In the genomic region with DNA sequence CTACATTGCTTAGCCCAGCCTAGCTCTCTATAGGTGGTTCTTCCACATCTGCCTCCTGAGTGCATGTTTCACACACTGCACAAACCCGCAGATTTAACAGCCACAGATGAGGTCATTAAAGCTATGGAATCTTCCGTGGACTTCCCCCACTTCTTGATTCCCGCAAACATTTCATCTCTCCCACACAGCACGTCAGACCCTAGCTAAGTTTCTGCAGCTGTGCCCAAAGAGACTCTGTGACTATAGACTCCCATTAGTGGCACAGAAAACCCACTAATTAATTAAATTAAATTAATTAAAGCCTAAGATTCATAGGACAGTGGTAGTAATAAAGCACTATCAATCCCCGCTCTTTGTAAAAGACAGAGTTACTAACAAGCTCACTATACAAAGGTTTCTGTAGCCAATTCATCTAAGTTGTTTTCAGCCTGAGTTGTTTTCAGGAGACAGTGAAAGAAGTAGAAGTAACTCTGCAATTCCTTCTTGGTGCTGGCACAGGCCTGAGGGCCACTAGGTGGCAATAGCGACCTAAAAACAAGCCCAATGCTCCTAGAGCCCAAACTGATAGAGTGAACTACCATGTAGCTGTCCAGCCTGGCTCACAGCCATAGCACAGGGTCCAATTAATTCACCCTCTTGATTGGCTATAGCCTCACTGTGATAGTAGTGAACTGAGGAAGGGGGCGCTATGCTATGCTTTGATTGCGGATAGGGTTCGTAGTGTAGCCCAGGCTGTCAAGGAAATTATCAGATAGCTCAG, we compare ENCODE assay signal across 9 mouse cellular contexts. TPM values are rescaled to one million over a fixed set of nuclear protein-coding genes. Genes with fewer than 3 reads are reported as not detected.
DNase-seq lines count a peak whose midpoint lies in the region; TF ChIP-seq lines count a peak whose summit lies in the region.
"Had no signal": no experiment of that assay in that cellular context is flagged by ENCODE, and none has a peak within 500 bp of the region (broad histone marks: within the 10 kb centered on the region; RNA-seq: fewer than 3 reads in every experiment).

No protein-coding gene starts in this region.

- H3K4me1 ChIP-seq in ES-Bruce4 (ENCODE audit: control insufficient read depth, insufficient read depth, low read length): no peaks in the 10 kb centered on the region
- no peaks in the 10 kb centered on the region for H3K4me1 ChIP-seq in hindbrain, embryonic 10.5 days (replicated peaks)

- no peaks in the 10 kb centered on the region for H3K9me3 ChIP-seq in ES-Bruce4 (replicated peaks; ENCODE audit: control insufficient read depth, insufficient read depth, low read length, poor library complexity, severe bottlenecking)
- H3K9me3 ChIP-seq in hindbrain, embryonic 10.5 days: no peaks in the 10 kb centered on the region
- H3K9me3 ChIP-seq: heart, embryonic 13.5 days had no signal

- no peak overlapping the region for H3K4me3 ChIP-seq in ES-Bruce4 (ENCODE audit: low read depth, low read length)
- H3K4me3 ChIP-seq in hindbrain, embryonic 10.5 days: no peak overlapping the region
- H3K4me3 ChIP-seq: heart, embryonic 13.5 days had no signal

- H3K9ac ChIP-seq in ES-Bruce4 (ENCODE audit: low read depth, poor library complexity, severe bottlenecking): no peak overlapping the region
- H3K9ac ChIP-seq: heart, embryonic 13.5 days had no signal

- H3K27me3 ChIP-seq in ES-Bruce4 (ENCODE audit: control insufficient read depth, insufficient read depth, low read length, poor library complexity, severe bottlenecking): no peaks in the 10 kb centered on the region
- H3K27me3 ChIP-seq in hindbrain, embryonic 10.5 days (ENCODE audit: insufficient read depth, poor library complexity, severe bottlenecking): no peaks in the 10 kb centered on the region
- H3K27me3 ChIP-seq: heart, embryonic 13.5 days had no signal

- 57% methylated on average over 9 of the region's 9 CpGs for WGBS in hindbrain, embryonic 10.5 days

- no peak for TF ChIP-seq EP300 in ES-Bruce4 (IDR thresholded peaks at IDR 0.05; ENCODE audit: insufficient read depth, low read depth, low read length)

- TF ChIP-seq POLR2A in ES-Bruce4 (IDR thresholded peaks at IDR 0.05; ENCODE audit: insufficient read depth, low read length): no peak

- no peak overlapping the region for H3K27ac ChIP-seq in ES-Bruce4 (ENCODE audit: insufficient read depth, low read length)
- no peak overlapping the region for H3K27ac ChIP-seq in hindbrain, embryonic 10.5 days
- H3K27ac ChIP-seq: heart, embryonic 13.5 days had no signal

- no peaks in the 10 kb centered on the region for H3K36me3 ChIP-seq in ES-Bruce4 (ENCODE audit: control insufficient read depth, insufficient read depth, low read length, poor library complexity, severe bottlenecking)
- no peaks in the 10 kb centered on the region for H3K36me3 ChIP-seq in hindbrain, embryonic 10.5 days
- H3K36me3 ChIP-seq: heart, embryonic 13.5 days had no signal

- peak; percentile 16 to 32 for DNase-seq in cerebellum, adult 18-20 months
- peak; percentile 81 for DNase-seq in forelimb bud, embryonic 11.5 days (ENCODE audit: low read depth, low spot score)
- peak; percentile 75 for DNase-seq in hindbrain, embryonic 10.5 days (ENCODE audit: low spot score)
- DNase-seq in layer of hippocampus, adult 9-10 months (ENCODE audit: low spot score): peak; percentile 66
- peak; percentile 91 for DNase-seq in lung, postnatal 10 days
- peak; percentile 11 for DNase-seq in retina, adult 2 months (ENCODE audit: low read depth, low spot score)
- peak; percentile 76 for DNase-seq in thymus, postnatal 25 days

- peak; percentile 77 for TF ChIP-seq CTCF in ES-Bruce4 (IDR thresholded peaks at IDR 0.05; ENCODE audit: low read depth, low read length)

RNA-seq across cellular contexts. Expression of a gene that starts 54.0 kb away (rescaled TPM):
- polyA plus RNA-seq in ES-Bruce4 (2011; ENCODE audit: insufficient read depth, insufficient read length, low read depth, missing spikeins): 2.0 TPM in 2 replicates
- polyA plus RNA-seq in hindbrain, embryonic 10.5 days (2016; fragmentation: Nextera tagmentation; extraction: Ambion mirVana): 12.1 and 12.8 TPM in 2 replicates

Comparison
In these comparisons a context has a peak if more than half of its experiments do, and no peak if none do; other contexts are left out.
1. DNase-seq: peak in every context shown above with its lines; median percentile 91 in lung, postnatal 10 days; 81 in forelimb bud, embryonic 11.5 days; 76 in thymus, postnatal 25 days; 75 in hindbrain, embryonic 10.5 days; 66 in layer of hippocampus, adult 9-10 months; 24 in cerebellum, adult 18-20 months; 11 in retina, adult 2 months.